Mouse (Mus musculus) heart, adult 2 months (tissue): Measurements from ENCODE around the gene Helz. TPM values are rescaled to one million over a fixed set of nuclear protein-coding genes. Genes with fewer than 3 reads are reported as not detected.

Experiments used
- DNase-seq, 2 experiments: peaks; one replicate each; pipeline ENCODE4 v3.0.0; 2021
- H3K27ac ChIP-seq: fragments of 200-600 bp; 2 replicates; pipeline ENCODE4 v1.8.1; 2022
- H3K27me3 ChIP-seq: fragments of 200-500 bp; 2 replicates; pipeline ENCODE4 v1.6.1; 2012; ENCODE audit warnings: mild to moderate bottlenecking, low read length, inconsistent platforms, mixed read lengths; ENCODE audit not compliant: control insufficient read depth, insufficient read depth
- H3K36me3 ChIP-seq: fragments of 200-500 bp; 2 replicates; pipeline ENCODE4 v1.6.1; 2012; ENCODE audit warnings: low read length, inconsistent platforms; ENCODE audit not compliant: control insufficient read depth, insufficient read depth
- H3K4me1 ChIP-seq: fragments of 200-500 bp; 2 replicates; pipeline ENCODE4 v1.6.1; 2011; ENCODE audit warnings: low read length; ENCODE audit not compliant: control insufficient read depth, insufficient read depth
- H3K4me3 ChIP-seq: fragments of 200-600 bp; 2 replicates; pipeline ENCODE4 v1.8.1; 2022
- H3K79me2 ChIP-seq: fragments of 200-500 bp; replicated peaks from 2 replicates; pipeline ENCODE4 v1.6.1; 2012; ENCODE audit warnings: mild to moderate bottlenecking, inconsistent platforms, low read length, moderate library complexity, mixed read lengths; ENCODE audit not compliant: control insufficient read depth, insufficient read depth
- H3K9ac ChIP-seq: fragments of 200-500 bp; 2 replicates; pipeline ENCODE4 v1.6.1; 2012; ENCODE audit warnings: low read depth, mild to moderate bottlenecking, control low read depth, inconsistent platforms, low read length, mixed read lengths
- CTCF ChIP-seq: fragments of 200-600 bp; IDR thresholded peaks from 2 replicates; pipeline ENCODE4 v1.8.1; 2022; ENCODE audit warnings: antibody characterized with exemption, mild to moderate bottlenecking, moderate library complexity
- EP300 ChIP-seq: fragments of 200-500 bp; IDR thresholded peaks from 2 replicates; pipeline ENCODE4 v1.6.1; 2011; ENCODE audit warnings: low read depth, low read length, control low read depth; ENCODE audit not compliant: insufficient read depth
- POLR2A ChIP-seq: fragments of 200-500 bp; IDR thresholded peaks from 2 replicates; pipeline ENCODE4 v1.6.1; 2011; ENCODE audit warnings: mild to moderate bottlenecking, low read depth, low read length, control low read depth; ENCODE audit not compliant: insufficient read depth
- WGBS: fragments of 180-500 bp; shearing (Covaris S2); methylation state at CpG from one replicate; pipeline ENCODE4 v1.1.7; 2018; 5-methylcytosine and 5-hydroxymethylcytosine counted together
- intact Hi-C: fragments of 180-260 bp; cut with DNase I; formaldehyde crosslinking; loops from one replicate; pipeline ENCODE4 v1.15.1; 2025
- polyA plus RNA-seq: library from polyadenylated mRNA; depleted of rRNA; stranded (reverse); fragments of >200 nt; gene quantifications from 2 replicates; pipeline ENCODE4 v1.2.3, GENCODE M21; 2012
- total RNA-seq, 2 experiments: library from RNA; stranded (reverse); gene quantifications; 2 replicates each; pipeline ENCODE4 v1.2.3; 2021

The Helz gene
- total and polyA plus RNA-seq, 3 experiments = 10.8 to 26.4 (median 26.2) TPM

- no peaks in the 10 kb centered on the region for H3K36me3 ChIP-seq
- 88% methylated on average over 5 of the region's 5 CpGs for WGBS
- no peak for TF ChIP-seq POLR2A
- TF ChIP-seq EP300 = no peak
- no peak for TF ChIP-seq CTCF
- no peak for DNase-seq
- intact Hi-C loops = no loop called here
- H3K4me3 ChIP-seq = no peak overlapping the region
- H3K79me2 ChIP-seq = no peaks in the 10 kb centered on the region
- H3K9ac ChIP-seq = no peak overlapping the region
- no peak overlapping the region for H3K27ac ChIP-seq
- H3K27me3 ChIP-seq = no peaks in the 10 kb centered on the region
- no peaks in the 10 kb centered on the region for H3K4me1 ChIP-seq
Observed at GRCm38 (mm10) chr11:107613906-107614305, 66.2 kb downstream of the Helz start.

GRCm38 (mm10) chr11:107615696-107616095 is 68.0 kb downstream of the Helz start:
- no peak for DNase-seq
- Histone ChIP-seq H3K36me3 (no peaks in the 10 kb centered on the region), H3K27ac (no peak overlapping the region), H3K4me1 (no peaks in the 10 kb centered on the region), H3K79me2 (no peaks in the 10 kb centered on the region), H3K4me3 (no peak overlapping the region), H3K27me3 (no peaks in the 10 kb centered on the region), H3K9ac (no peak overlapping the region)
- intact Hi-C loops = no loop called here
- 76% methylated on average over 4 of the region's 5 CpGs for WGBS
- TF ChIP-seq POLR2A = no peak
- no peak for TF ChIP-seq EP300
- TF ChIP-seq CTCF = no peak

- intact Hi-C loops = no loop called here
- H3K36me3 ChIP-seq = no peaks in the 10 kb centered on the region
- TF ChIP-seq EP300 (no peak), CTCF (no peak), POLR2A (no peak)
Observed at GRCm38 (mm10) chr11:107617976-107618375, 70.2 kb downstream of the Helz start.

GRCm38 (mm10) chr11:107624661-107625060 is 76.9 kb downstream of the Helz start:
- no peak overlapping the region for H3K4me3 ChIP-seq
- WGBS = 93% methylated on average over 3 of the region's 3 CpGs
- no peak overlapping the region for H3K27ac ChIP-seq
- DNase-seq = no peak
- no peaks in the 10 kb centered on the region for H3K36me3 ChIP-seq
- no peaks in the 10 kb centered on the region for H3K4me1 ChIP-seq
- no peaks in the 10 kb centered on the region for H3K27me3 ChIP-seq
- intact Hi-C loops = no loop called here
- no peak for TF ChIP-seq EP300
- no peak for TF ChIP-seq POLR2A
- no peak for TF ChIP-seq CTCF
- no peaks in the 10 kb centered on the region for H3K79me2 ChIP-seq
- H3K9ac ChIP-seq = no peak overlapping the region

More at GRCm38 (mm10) chr11:107617976-107618375, 70.2 kb downstream of the Helz start:
- Histone ChIP-seq H3K4me3 (no peak overlapping the region), H3K79me2 (no peaks in the 10 kb centered on the region), H3K27ac (no peak overlapping the region), H3K9ac (no peak overlapping the region), H3K4me1 (no peaks in the 10 kb centered on the region), H3K27me3 (no peaks in the 10 kb centered on the region)
- 77% methylated on average over 5 of the region's 5 CpGs for WGBS
- no peak for DNase-seq

- WGBS = 81% methylated on average over 11 of the region's 11 CpGs
- Histone ChIP-seq H3K36me3 (no peaks in the 10 kb centered on the region), H3K4me3 (no peak overlapping the region), H3K9ac (no peak overlapping the region), H3K4me1 (no peaks in the 10 kb centered on the region), H3K27me3 (no peaks in the 10 kb centered on the region), H3K27ac (no peak overlapping the region), H3K79me2 (no peaks in the 10 kb centered on the region)
- TF ChIP-seq CTCF = no peak
- no peak for TF ChIP-seq POLR2A
- TF ChIP-seq EP300 = no peak
- no peak for DNase-seq
- intact Hi-C loops = no loop called here
Observed at GRCm38 (mm10) chr11:107625746-107626145, 78.0 kb downstream of the Helz start.

GRCm38 (mm10) chr11:107629504-107629903 is 81.8 kb downstream of the Helz start:
- Histone ChIP-seq H3K27ac (no peak overlapping the region), H3K27me3 (no peaks in the 10 kb centered on the region), H3K9ac (no peak overlapping the region), H3K4me3 (no peak overlapping the region), H3K4me1 (no peaks in the 10 kb centered on the region), H3K79me2 (no peaks in the 10 kb centered on the region), H3K36me3 (no peaks in the 10 kb centered on the region)
- DNase-seq = peak; percentile 42 to 44
- WGBS = 34% methylated on average over 4 of the region's 4 CpGs
- intact Hi-C loops = loop anchor here (1.0 kb wide), 1 partner anchor 224 kb away; no protein-coding TSS in a partner anchor
- TF ChIP-seq CTCF (peak; percentile 74), POLR2A (no peak), EP300 (0 out of 2 replicates have a peak, but pooled peaks have one; percentile 46)
